Mouse (Mus musculus) spleen, postnatal 36 days (tissue): ENCODE data around the gene Klc2.

Experiments used
- DNase-seq, 2 experiments: peaks; one replicate each; pipeline ENCODE4 v3.0.0; 2022; ENCODE audit warnings: low spot score in 2 of 2, mixed read lengths in 1 of 2

Klc2 gene

GRCm38 (mm10) chr19:5073028-5073427 lies 45.3 kb downstream of the Klc2 start:
- DNase-seq = peak in 1 of 2 experiments; percentile 18

- DNase-seq = no peak
Observed at GRCm38 (mm10) chr19:5072389-5073019, 45.9 kb downstream of the Klc2 start.

GRCm38 (mm10) chr19:5071545-5072369 lies 46.6 kb downstream of the Klc2 start:
- DNase-seq = peak; percentile 72 to 78

- DNase-seq = no peak
Observed at GRCm38 (mm10) chr19:5071077-5071476, 47.3 kb downstream of the Klc2 start.

- no peak for DNase-seq
Observed at GRCm38 (mm10) chr19:5069978-5070377, 48.4 kb downstream of the Klc2 start.

- no peak for DNase-seq
Observed at GRCm38 (mm10) chr19:5069486-5069885, 48.9 kb downstream of the Klc2 start.

- DNase-seq = no peak
Observed at GRCm38 (mm10) chr19:5068570-5069234, 49.7 kb downstream of the Klc2 start.

- DNase-seq = peak in 1 of 2 experiments; percentile 25
Observed at GRCm38 (mm10) chr19:5067867-5068569, 50.3 kb downstream of the Klc2 start, which contains the start of gene Cd248. Gene Cd248, plus strand, starts transcription at chr19:5068078.

- peak in 1 of 2 experiments; percentile 51 for DNase-seq
Observed at GRCm38 (mm10) chr19:5067040-5067799, 51.1 kb downstream of the Klc2 start.

- DNase-seq = no peak
Observed at GRCm38 (mm10) chr19:5065104-5065503, 53.3 kb downstream of the Klc2 start.

- no peak for DNase-seq
Observed at GRCm38 (mm10) chr19:5062446-5062845, 55.9 kb downstream of the Klc2 start.

GRCm38 (mm10) chr19:5062041-5062440 lies 56.3 kb downstream of the Klc2 start:
- no peak for DNase-seq

GRCm38 (mm10) chr19:5060365-5061330 lies 57.7 kb downstream of the Klc2 start:
- DNase-seq = no peak

- DNase-seq = no peak
Observed at GRCm38 (mm10) chr19:5058801-5059771, 59.3 kb downstream of the Klc2 start.

- no peak for DNase-seq
Observed at GRCm38 (mm10) chr19:5057876-5058775, 60.2 kb downstream of the Klc2 start.
